Mouse (Mus musculus) bone marrow macrophage, adult 2 months (primary cell): ENCODE results near the gene Bpifb4.

Experiments used
- CTCF ChIP-seq: IDR thresholded peaks from 2 replicates; pipeline ENCODE4 v1.5.1; 2012; ENCODE audit warnings: low read depth, mild to moderate bottlenecking, low read length, moderate library complexity
- POLR2A ChIP-seq: IDR thresholded peaks from 2 replicates; pipeline ENCODE4 v1.6.1; 2012; ENCODE audit warnings: mild to moderate bottlenecking, low read depth, low read length, borderline replicate concordance

DNA sequence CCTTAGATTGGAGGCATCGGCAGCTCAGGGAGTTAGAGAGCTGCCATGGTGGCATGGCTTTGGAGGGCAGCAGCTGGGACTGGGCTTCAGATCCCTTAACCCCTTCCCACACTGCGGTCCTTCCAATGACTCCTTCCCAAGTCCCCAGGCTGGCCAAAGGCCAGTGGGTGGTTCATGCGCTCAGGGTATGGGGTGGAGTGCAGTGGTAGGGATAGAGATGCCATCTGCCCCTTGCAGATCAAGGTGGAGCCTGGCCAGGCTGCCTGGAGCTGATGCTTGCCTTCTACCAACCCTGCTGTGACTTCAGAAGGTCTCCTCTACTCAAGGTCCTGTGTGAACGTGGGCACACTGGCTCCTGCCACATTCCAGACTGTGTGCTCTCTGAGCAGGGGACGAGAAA is 38.9 kb upstream of the Bpifb4 start:
- no peak for TF ChIP-seq CTCF
- no peak for TF ChIP-seq POLR2A
